ENCODE assay signal across 25 mouse cellular contexts in genomic region chr17:78522821-78523495, GRCm38 (mm10). TPM values are rescaled to one million over a fixed set of nuclear protein-coding genes. Genes with fewer than 3 reads are reported as not detected.
DNase-seq lines count a peak whose midpoint lies in the region; ATAC-seq and TF ChIP-seq lines count a peak whose summit lies in the region.
"Had no signal": no experiment of that assay in that cellular context is flagged by ENCODE, and none has a peak within 500 bp of the region (broad histone marks: within the 10 kb centered on the region; RNA-seq: fewer than 3 reads in every experiment).

No protein-coding gene starts in this region.

- H3K9ac ChIP-seq in hindbrain, embryonic 11.5 days (ENCODE audit: low read depth, low read length), result no peak overlapping the region
- no peak overlapping the region for H3K9ac ChIP-seq in midbrain, postnatal 0 days (replicated peaks; ENCODE audit: low read length, poor library complexity, severe bottlenecking)
- H3K9ac ChIP-seq: embryonic facial prominence, embryonic 13.5 days; embryonic facial prominence, embryonic 15.5 days; forebrain, embryonic 12.5 days had no signal

- WGBS in heart, embryonic 10.5 days, result 90% methylated on average over 21 of the region's 21 CpGs
- 95% methylated on average over 21 of the region's 21 CpGs for WGBS in hindbrain, embryonic 10.5 days
- WGBS in hindbrain, embryonic 11.5 days, result 95% methylated on average over 21 of the region's 21 CpGs
- 94% methylated on average over 21 of the region's 21 CpGs for WGBS in midbrain, embryonic 10.5 days
- 95% methylated on average over 21 of the region's 21 CpGs for WGBS in midbrain, postnatal 0 days

- intact Hi-C loops in heart, postnatal 25 days (cut with DNase I), result no loop called here

- no peak for TF ChIP-seq POLR2A in testis, adult 2 months (IDR thresholded peaks at IDR 0.05; ENCODE audit: control insufficient read depth, low read depth, low read length)

- H3K4me2 ChIP-seq in hindbrain, embryonic 11.5 days (replicated peaks; ENCODE audit: low read depth, low read length), result no peak overlapping the region
- H3K4me2 ChIP-seq in midbrain, postnatal 0 days (ENCODE audit: low read depth, low read length, poor library complexity, severe bottlenecking), result no peak overlapping the region
- H3K4me2 ChIP-seq: embryonic facial prominence, embryonic 13.5 days; embryonic facial prominence, embryonic 15.5 days; forebrain, embryonic 12.5 days had no signal

- peak; percentile 54 for DNase-seq in heart, embryonic 10.5 days (ENCODE audit: low spot score)
- DNase-seq in heart, postnatal 25 days (ENCODE audit: low spot score), result no peak
- DNase-seq in hindbrain, embryonic 10.5 days (ENCODE audit: low spot score), result no peak
- no peak for DNase-seq in hindbrain, embryonic 11.5 days (ENCODE audit: low spot score)
- DNase-seq in midbrain, embryonic 10.5 days (ENCODE audit: low spot score), result no peak
- DNase-seq in midbrain, postnatal 0 days (ENCODE audit: low spot score), result no peak
- DNase-seq in testis, postnatal 14 days (ENCODE audit: low spot score), result no peak
- DNase-seq: adrenal gland, adult 2 months; adrenal gland, postnatal 10 days; adrenal gland, postnatal 25 days; cerebellum, adult 11 months; cerebellum, adult 18-20 months; cerebellum, adult 8-10 months; cerebellum, adult 9-11 months; cerebellum, postnatal 36 days; embryo, embryonic 11 days had no signal

- ATAC-seq in hindbrain, embryonic 11.5 days (ENCODE audit: low FRiP score), result no peak
- no peak for ATAC-seq in midbrain, postnatal 0 days (ENCODE audit: low FRiP score)
- ATAC-seq: forebrain, embryonic 14.5 days had no signal

- H3K36me3 ChIP-seq in heart, embryonic 10.5 days, result no peaks in the 10 kb centered on the region
- no peaks in the 10 kb centered on the region for H3K36me3 ChIP-seq in hindbrain, embryonic 10.5 days
- H3K36me3 ChIP-seq in hindbrain, embryonic 11.5 days (ENCODE audit: control insufficient read depth, insufficient read depth, low read length), result no peaks in the 10 kb centered on the region
- no peaks in the 10 kb centered on the region for H3K36me3 ChIP-seq in midbrain, embryonic 10.5 days
- H3K36me3 ChIP-seq in midbrain, postnatal 0 days (ENCODE audit: insufficient read depth, low read length), result no peaks in the 10 kb centered on the region
- H3K36me3 ChIP-seq in testis, adult 2 months (ENCODE audit: control insufficient read depth, insufficient read depth, low read length), result no peaks in the 10 kb centered on the region
- H3K36me3 ChIP-seq: embryonic facial prominence, embryonic 13.5 days; embryonic facial prominence, embryonic 15.5 days; forebrain, embryonic 10.5 days; forebrain, embryonic 12.5 days had no signal

- no peaks in the 10 kb centered on the region for H3K9me3 ChIP-seq in heart, embryonic 10.5 days
- H3K9me3 ChIP-seq in hindbrain, embryonic 10.5 days, result no peaks in the 10 kb centered on the region
- H3K9me3 ChIP-seq in hindbrain, embryonic 11.5 days (ENCODE audit: control insufficient read depth, low read length), result no peaks in the 10 kb centered on the region
- no peaks in the 10 kb centered on the region for H3K9me3 ChIP-seq in midbrain, embryonic 10.5 days (replicated peaks)
- H3K9me3 ChIP-seq in midbrain, postnatal 0 days (ENCODE audit: low read length), result no peaks in the 10 kb centered on the region
- H3K9me3 ChIP-seq: embryonic facial prominence, embryonic 13.5 days; embryonic facial prominence, embryonic 15.5 days; forebrain, embryonic 10.5 days; forebrain, embryonic 12.5 days had no signal

- no peak overlapping the region for H3K27ac ChIP-seq in heart, embryonic 10.5 days
- H3K27ac ChIP-seq in hindbrain, embryonic 10.5 days, result peak overlapping the region; percentile 35; the same call in 1 of the 2 replicates
- H3K27ac ChIP-seq in hindbrain, embryonic 11.5 days (ENCODE audit: low read depth, low read length), result no peak overlapping the region
- H3K27ac ChIP-seq in midbrain, embryonic 10.5 days (replicated peaks), result peak overlapping the region; percentile 42; the same call in 1 of the 2 replicates
- H3K27ac ChIP-seq in midbrain, postnatal 0 days (ENCODE audit: low read depth, low read length), result no peak overlapping the region
- H3K27ac ChIP-seq in testis, adult 2 months (ENCODE audit: control insufficient read depth, insufficient read depth, low read depth, low read length), result no peak overlapping the region
- H3K27ac ChIP-seq: embryonic facial prominence, embryonic 13.5 days; embryonic facial prominence, embryonic 15.5 days; forebrain, embryonic 12.5 days had no signal

- H3K27me3 ChIP-seq in heart, embryonic 10.5 days (ENCODE audit: insufficient read depth, poor library complexity, severe bottlenecking), result no peaks in the 10 kb centered on the region
- no peaks in the 10 kb centered on the region for H3K27me3 ChIP-seq in hindbrain, embryonic 10.5 days (ENCODE audit: insufficient read depth, poor library complexity, severe bottlenecking)
- H3K27me3 ChIP-seq in hindbrain, embryonic 11.5 days (ENCODE audit: control insufficient read depth, insufficient read depth, low read length), result no peaks in the 10 kb centered on the region
- H3K27me3 ChIP-seq in midbrain, embryonic 10.5 days (ENCODE audit: low read depth, poor library complexity, severe bottlenecking), result peaks cover 4% of the 10 kb centered on the region; the same call in 1 of the 2 replicates
- no peaks in the 10 kb centered on the region for H3K27me3 ChIP-seq in midbrain, postnatal 0 days (ENCODE audit: insufficient read depth, low read length)
- no peaks in the 10 kb centered on the region for H3K27me3 ChIP-seq in testis, adult 2 months (ENCODE audit: control insufficient read depth, insufficient read depth, low read length)
- H3K27me3 ChIP-seq: embryonic facial prominence, embryonic 13.5 days; embryonic facial prominence, embryonic 15.5 days; forebrain, embryonic 12.5 days had no signal

- TF ChIP-seq CTCF in midbrain, postnatal 0 days (IDR thresholded peaks at IDR 0.05), result no peak
- TF ChIP-seq CTCF in testis, adult 2 months (IDR thresholded peaks at IDR 0.05; ENCODE audit: control insufficient read depth, insufficient read depth, insufficient replicate concordance, low read depth, low read length), result no peak

- H3K4me1 ChIP-seq in heart, embryonic 10.5 days, result peaks cover 12% of the 10 kb centered on the region
- peaks cover 22% of the 10 kb centered on the region for H3K4me1 ChIP-seq in hindbrain, embryonic 10.5 days (replicated peaks)
- H3K4me1 ChIP-seq in hindbrain, embryonic 11.5 days (replicated peaks; ENCODE audit: control insufficient read depth, insufficient read depth, low read length), result no peaks in the 10 kb centered on the region; the same call in 1 of the 2 replicates
- H3K4me1 ChIP-seq in midbrain, embryonic 10.5 days, result peaks cover 42% of the 10 kb centered on the region
- no peaks in the 10 kb centered on the region for H3K4me1 ChIP-seq in midbrain, postnatal 0 days (ENCODE audit: insufficient read depth, low read length)
- H3K4me1 ChIP-seq in testis, adult 2 months (ENCODE audit: control insufficient read depth, insufficient read depth, low read length), result peaks cover 3% of the 10 kb centered on the region

- no peak overlapping the region for H3K4me3 ChIP-seq in heart, embryonic 10.5 days
- no peak overlapping the region for H3K4me3 ChIP-seq in hindbrain, embryonic 10.5 days
- H3K4me3 ChIP-seq in hindbrain, embryonic 11.5 days (ENCODE audit: low read depth, low read length), result no peak overlapping the region
- H3K4me3 ChIP-seq in midbrain, embryonic 10.5 days, result no peak overlapping the region
- H3K4me3 ChIP-seq in midbrain, postnatal 0 days (ENCODE audit: low read depth, low read length), result no peak overlapping the region
- H3K4me3 ChIP-seq in testis, adult 2 months (ENCODE audit: control insufficient read depth, low read depth, low read length), result peak overlapping the region; percentile 23
- H3K4me3 ChIP-seq: embryonic facial prominence, embryonic 13.5 days; embryonic facial prominence, embryonic 15.5 days; erythroblast, embryonic 14.5 days; forebrain, embryonic 10.5 days; forebrain, embryonic 12.5 days had no signal

RNA-seq across cellular contexts. Expression of gene Vit, which starts 15.1 kb away (rescaled TPM):
- polyA plus RNA-seq in heart, embryonic 10.5 days (2016; fragmentation: Nextera tagmentation; extraction: Ambion mirVana), result 0.12 and 0.23 TPM in 2 replicates
- total RNA-seq in heart, postnatal 25 days (2021), result 1 to 10 TPM; 1.2 to 1.6 TPM
- polyA plus RNA-seq in hindbrain, embryonic 10.5 days (2016; fragmentation: Nextera tagmentation; extraction: Ambion mirVana), result 7.5 and 10.7 TPM in 2 replicates
- 4.0 and 5.0 TPM in 2 replicates for polyA plus RNA-seq in hindbrain, embryonic 11.5 days (2014; fragmentation: Nextera tagmentation; extraction: Ambion mirVana)
- 9.7 and 11.3 TPM in 2 replicates for polyA plus RNA-seq in midbrain, embryonic 10.5 days (2016; fragmentation: Nextera tagmentation; extraction: Ambion mirVana)
- total RNA-seq in midbrain, postnatal 0 days (2014; rRNA removed), result 11.1 and 11.6 TPM in 2 replicates
- 12.4 and 13.7 TPM in 2 replicates for polyA plus RNA-seq in midbrain, postnatal 0 days (2015; fragmentation: Nextera tagmentation; extraction: Ambion mirVana)
- polyA plus RNA-seq in testis, adult 2 months (2012; rRNA removed), result 78.6 and 113 TPM in 2 replicates
- total RNA-seq: ES-E14 had no signal
- polyA plus RNA-seq: C2C12; erythroblast, embryonic 14.5 days had no signal

Comparison
In these comparisons a context has a peak if more than half of its experiments do, and no peak if none do; other contexts are left out.
1. H3K27ac ChIP-seq: peak in hindbrain, embryonic 10.5 days (single experiment) and midbrain, embryonic 10.5 days (single experiment); none in heart, embryonic 10.5 days (single experiment), hindbrain, embryonic 11.5 days (single experiment), midbrain, postnatal 0 days (single experiment) and testis, adult 2 months (single experiment).